Mouse (Mus musculus) lung, embryonic 15.5 days (tissue): ENCODE data around the gene Spire2. TPM values are rescaled to one million over a fixed set of nuclear protein-coding genes. Genes with fewer than 3 reads are reported as not detected.

Source experiments
- ATAC-seq: fragments of 200-750 bp; cut with Nextera tagmentation; 2 replicates; pipeline ENCODE4 v1.8.0; 2017; ENCODE audit warnings: moderate number of reproducible peaks, borderline replicate concordance; ENCODE audit not compliant: low FRiP score, low TSS enrichment; ENCODE audit errors: extremely low read depth
- H3K27ac ChIP-seq: fragments of 300-500 bp; sonication (generic); 2 replicates; pipeline ENCODE4 v1.5.1; 2015; ENCODE audit warnings: moderate library complexity, mild to moderate bottlenecking, inconsistent platforms
- H3K27me3 ChIP-seq: fragments of 300-500 bp; sonication (generic); 2 replicates; pipeline ENCODE4 v1.6.1; 2015; ENCODE audit warnings: inconsistent platforms
- H3K36me3 ChIP-seq: fragments of 300-500 bp; sonication (generic); 2 replicates; pipeline ENCODE4 v1.6.1; 2015; ENCODE audit warnings: inconsistent platforms
- H3K4me1 ChIP-seq: fragments of 300-500 bp; sonication (generic); 2 replicates; pipeline ENCODE4 v1.6.1; 2015; ENCODE audit warnings: inconsistent platforms
- H3K4me2 ChIP-seq: fragments of 300-500 bp; sonication (generic); 2 replicates; pipeline ENCODE4 v1.6.1; 2015; ENCODE audit warnings: inconsistent platforms, mild to moderate bottlenecking, moderate library complexity
- H3K4me3 ChIP-seq: fragments of 300-500 bp; sonication (generic); 2 replicates; pipeline ENCODE4 v1.5.1; 2015; ENCODE audit warnings: mild to moderate bottlenecking, inconsistent platforms
- H3K9ac ChIP-seq: fragments of 300-500 bp; sonication (generic); 2 replicates; pipeline ENCODE4 v1.6.1; 2015; ENCODE audit warnings: inconsistent platforms
- H3K9me3 ChIP-seq: fragments of 300-500 bp; sonication (generic); 2 replicates; pipeline ENCODE4 v1.6.1; 2016; ENCODE audit warnings: inconsistent platforms
- WGBS: fragments of 180-500 bp; shearing (Covaris S2); methylation state at CpG from one replicate; pipeline ENCODE4 v1.1.7; 2015; 5-methylcytosine and 5-hydroxymethylcytosine counted together
- polyA plus RNA-seq: library from polyadenylated mRNA; unstranded; fragments of >200 nt; fragmentation: Nextera tagmentation; extraction: Ambion mirVana; gene quantifications from 2 replicates; pipeline ENCODE4 v1.2.1, GENCODE M21; 2015

Spire2 gene
- polyA plus RNA-seq, 1 experiment from 2014 or later = 1.4 TPM

DNA sequence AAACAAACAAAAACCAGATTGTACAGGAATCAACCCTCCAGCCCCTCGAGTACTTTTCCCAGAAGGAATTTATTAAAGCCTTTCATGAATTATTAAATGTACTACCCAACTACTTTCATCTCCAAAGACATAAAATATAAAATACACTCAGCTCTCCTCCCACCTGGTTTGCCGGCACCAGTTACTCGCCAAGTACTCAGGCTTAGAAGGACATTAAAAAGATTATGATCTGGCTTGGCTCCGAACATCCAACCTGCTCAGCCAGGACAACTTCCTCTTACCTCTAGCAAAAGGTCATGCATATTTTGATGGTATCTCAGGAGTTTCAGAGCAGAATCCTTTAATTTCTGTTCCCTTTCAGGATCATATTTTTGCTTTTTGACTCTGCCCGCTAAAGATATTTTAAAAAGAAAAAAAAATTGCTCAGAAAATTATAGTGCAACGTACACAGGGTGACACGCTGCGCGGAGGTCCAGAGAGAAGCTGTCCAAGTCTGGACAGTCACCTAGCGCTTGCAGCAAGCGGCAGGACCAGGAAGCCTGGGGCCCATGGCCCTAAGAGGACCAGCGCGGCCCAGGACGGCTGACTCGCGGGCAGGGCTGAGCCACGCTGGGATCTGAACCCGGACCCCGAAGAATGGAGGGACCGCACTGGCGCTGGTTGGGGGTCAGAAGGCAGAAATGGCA is 14.6 kb upstream of the Spire2 start:
- peak overlapping the region; percentile 46; the same call in 1 of the 2 replicates for H3K27ac ChIP-seq

DNA sequence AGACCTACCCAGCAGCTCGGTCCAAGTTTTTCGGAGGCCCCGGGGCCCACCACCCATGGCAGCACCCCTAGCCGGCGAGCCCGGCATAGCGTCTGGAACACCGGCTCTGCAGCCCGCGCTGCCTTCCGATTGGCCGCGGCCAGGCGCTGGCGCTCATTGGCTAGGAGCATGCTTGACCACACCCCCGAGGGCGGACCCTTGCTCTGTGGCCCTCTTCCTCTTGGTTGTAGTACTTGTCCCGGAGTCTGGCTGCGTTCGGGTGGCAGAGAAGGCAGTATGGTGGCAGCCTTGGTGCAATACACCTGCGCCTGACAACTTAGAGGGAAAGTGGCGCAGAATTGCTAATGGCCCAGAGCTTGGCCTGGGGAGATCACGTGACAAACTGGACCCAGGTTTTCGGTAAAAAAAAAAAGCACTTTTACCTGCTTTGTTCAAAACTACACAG is 14.0 kb upstream of the Spire2 start, which contains the start of gene Fanca:
Gene Fanca, minus strand, starts transcription at position 110 of the 445 bp plus-strand sequence.
- Histone ChIP-seq H3K9me3 (no peaks in the 10 kb centered on the region), H3K27me3 (no peaks in the 10 kb centered on the region), H3K27ac (peak within 1 kb of the TSS; percentile 46; the same call in 1 of the 2 replicates), H3K4me3 (peak within 1 kb of the TSS; percentile 72), H3K4me1 (peaks cover 18% of the 10 kb centered on the region), H3K4me2 (peak within 1 kb of the TSS; percentile 82), H3K9ac (peak within 1 kb of the TSS; percentile 69), H3K36me3 (no peaks in the 10 kb centered on the region)
- ATAC-seq = peak; percentile 99
- under 1% methylated on average over 24 of the region's 24 CpGs for WGBS

More for the DNA sequence above, 14.6 kb upstream of the Spire2 start:
- Histone ChIP-seq H3K36me3 (no peaks in the 10 kb centered on the region), H3K9me3 (no peaks in the 10 kb centered on the region), H3K9ac (peak overlapping the region; percentile 69), H3K4me3 (peak overlapping the region; percentile 72), H3K4me2 (peak overlapping the region; percentile 82), H3K27me3 (no peaks in the 10 kb centered on the region), H3K4me1 (peaks cover 18% of the 10 kb centered on the region)
- peak; percentile 78; the same call in 1 of the 2 replicates for ATAC-seq
- WGBS = 3% methylated on average over 21 of the region's 21 CpGs

DNA sequence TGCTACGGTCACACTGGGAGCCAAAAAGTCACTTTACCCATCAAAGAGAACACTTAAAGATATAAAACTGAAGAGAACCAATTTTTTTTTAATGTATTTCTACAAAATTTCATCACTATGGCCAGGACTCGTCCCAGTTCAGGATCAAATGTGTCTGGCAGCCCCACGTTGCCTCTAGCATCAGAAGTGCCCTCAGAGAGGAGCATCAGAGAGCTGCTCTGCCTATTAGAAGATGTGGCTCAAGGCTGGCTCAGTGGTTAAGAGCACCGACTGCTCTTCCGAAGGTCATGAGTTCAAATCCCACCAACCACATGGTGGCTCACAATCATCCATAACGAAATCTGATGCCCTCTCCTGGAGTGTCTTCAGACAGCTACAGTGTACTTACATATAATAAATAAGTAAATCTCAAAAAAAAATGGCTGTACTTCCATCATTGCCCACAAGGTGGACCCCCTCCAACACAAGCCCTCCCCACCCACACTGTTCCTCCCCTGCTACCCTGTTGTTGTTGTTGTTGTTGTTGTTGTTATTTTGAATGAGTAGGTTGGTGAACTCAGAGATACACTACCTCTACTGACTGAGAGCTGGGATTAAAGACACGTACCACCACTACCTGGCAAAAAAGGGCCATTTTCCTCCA is 12.9 kb upstream of the Spire2 start:
- 22% methylated on average over 7 of the region's 7 CpGs for WGBS
- Histone ChIP-seq H3K4me1 (peaks cover 18% of the 10 kb centered on the region), H3K4me2 (no peak overlapping the region)

DNA sequence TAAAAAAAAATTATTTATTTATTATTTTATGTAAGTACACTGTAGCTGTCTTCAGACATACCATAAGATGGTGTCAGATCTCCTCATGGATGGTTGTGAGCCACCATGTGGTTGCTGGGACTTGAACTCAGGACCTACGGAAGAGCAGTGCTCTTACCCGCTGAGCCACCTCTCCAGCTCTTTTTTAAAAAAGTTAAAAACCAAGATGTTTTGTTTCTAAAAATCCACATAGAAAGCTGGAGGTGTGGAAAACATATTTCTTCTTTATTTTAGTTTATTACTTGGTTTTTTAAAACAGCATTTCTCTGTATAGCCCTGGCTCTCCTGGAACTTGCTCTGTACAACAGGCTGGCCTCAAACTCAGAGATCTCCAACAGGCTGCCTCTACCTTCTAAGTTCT is 4.0 kb upstream of the Spire2 start:
- H3K4me1 ChIP-seq = peaks cover 17% of the 10 kb centered on the region
- no peaks in the 10 kb centered on the region for H3K9me3 ChIP-seq
- H3K4me2 ChIP-seq = no peak overlapping the region
- H3K4me3 ChIP-seq = no peak overlapping the region
- no peaks in the 10 kb centered on the region for H3K36me3 ChIP-seq
- ATAC-seq = no peak
- H3K27ac ChIP-seq = no peak overlapping the region
- H3K27me3 ChIP-seq = peaks cover 8% of the 10 kb centered on the region
- no peak overlapping the region for H3K9ac ChIP-seq
- WGBS = 86% methylated on average over 2 of the region's 2 CpGs

More for the DNA sequence above, 12.9 kb upstream of the Spire2 start:
- H3K4me3 ChIP-seq = no peak overlapping the region
- no peak overlapping the region for H3K27ac ChIP-seq
- H3K36me3 ChIP-seq = no peaks in the 10 kb centered on the region
- no peak overlapping the region for H3K9ac ChIP-seq
- no peaks in the 10 kb centered on the region for H3K9me3 ChIP-seq
- ATAC-seq = no peak
- no peaks in the 10 kb centered on the region for H3K27me3 ChIP-seq

DNA sequence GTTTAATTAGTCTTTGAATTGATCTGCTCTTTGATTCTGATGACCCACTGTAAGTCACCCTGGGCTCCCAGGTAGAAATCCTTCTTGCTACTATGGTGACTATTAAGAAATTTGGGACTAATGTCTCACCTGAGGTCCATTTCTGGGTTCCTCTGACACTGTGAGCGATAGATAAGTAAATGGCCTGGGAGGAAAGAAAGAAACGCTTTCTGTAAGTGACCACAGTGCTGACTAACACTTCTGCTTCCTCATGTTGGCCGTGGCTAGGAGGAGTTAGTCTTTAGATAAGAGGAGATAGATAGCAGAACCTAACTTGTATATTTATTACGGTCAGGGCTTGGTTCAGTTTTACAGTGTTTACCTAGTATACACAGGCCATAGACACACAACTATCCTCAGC is 3.2 kb upstream of the Spire2 start:
- H3K9ac ChIP-seq = no peak overlapping the region
- ATAC-seq = no peak
- no peak overlapping the region for H3K27ac ChIP-seq
- H3K4me2 ChIP-seq = no peak overlapping the region
- H3K36me3 ChIP-seq = no peaks in the 10 kb centered on the region
- H3K27me3 ChIP-seq = peaks cover 15% of the 10 kb centered on the region
- peaks cover 17% of the 10 kb centered on the region for H3K4me1 ChIP-seq
- H3K4me3 ChIP-seq = no peak overlapping the region
- WGBS = 67% methylated on average over 4 of the region's 4 CpGs
- H3K9me3 ChIP-seq = no peaks in the 10 kb centered on the region

DNA sequence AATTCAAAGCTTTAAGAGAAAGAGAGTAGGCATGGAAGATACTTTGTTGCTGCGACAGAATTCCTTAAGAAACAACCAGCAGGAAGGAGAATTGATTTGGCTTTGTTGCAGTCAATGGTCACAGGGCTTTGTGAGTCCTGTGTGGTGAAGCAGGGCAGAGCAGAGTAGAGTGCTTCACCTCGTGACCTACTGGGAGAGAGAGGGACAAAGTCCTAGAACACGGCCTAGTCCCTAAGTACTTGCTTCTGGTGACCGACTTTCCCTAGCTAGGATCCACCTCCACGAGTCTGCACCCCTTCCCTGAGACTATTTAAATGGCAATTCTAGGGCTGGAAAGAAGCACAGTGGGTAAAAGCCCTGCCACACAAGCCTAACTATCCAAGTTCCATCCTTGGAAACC is 2.6 kb upstream of the Spire2 start:
- no peaks in the 10 kb centered on the region for H3K36me3 ChIP-seq
- no peak overlapping the region for H3K27ac ChIP-seq
- H3K9ac ChIP-seq = no peak overlapping the region
- no peak overlapping the region for H3K4me2 ChIP-seq
- H3K4me3 ChIP-seq = no peak overlapping the region
- WGBS = 77% methylated on average over 5 of the region's 5 CpGs
- peaks cover 17% of the 10 kb centered on the region for H3K4me1 ChIP-seq
- H3K27me3 ChIP-seq = peaks cover 20% of the 10 kb centered on the region
- ATAC-seq = no peak
- no peaks in the 10 kb centered on the region for H3K9me3 ChIP-seq

DNA sequence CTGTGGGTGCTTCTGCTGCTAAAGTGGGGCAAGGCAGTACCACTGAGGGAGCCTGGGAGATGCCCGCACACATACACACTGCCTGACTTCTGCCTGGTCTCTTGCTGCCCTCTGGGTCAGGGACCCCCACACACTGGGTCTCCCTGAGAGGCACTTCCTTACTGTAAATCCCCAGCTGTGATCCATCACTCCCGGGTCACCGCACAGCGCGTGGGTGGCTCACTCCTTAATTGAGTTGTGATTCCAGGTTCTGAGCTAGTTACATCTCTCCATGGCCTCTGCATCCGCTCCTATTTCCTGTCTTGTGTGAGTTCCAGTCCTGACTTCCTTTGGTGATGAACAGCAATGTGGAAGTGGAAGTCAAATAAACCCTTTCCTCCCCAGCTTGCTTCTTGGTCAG is 1.8 kb upstream of the Spire2 start:
- H3K27ac ChIP-seq = no peak overlapping the region
- H3K27me3 ChIP-seq = peaks cover 25% of the 10 kb centered on the region
- 39% methylated on average over 6 of the region's 6 CpGs for WGBS
- ATAC-seq = no peak
- H3K4me2 ChIP-seq = no peak overlapping the region
- H3K9ac ChIP-seq = no peak overlapping the region
- no peak overlapping the region for H3K4me3 ChIP-seq
- no peaks in the 10 kb centered on the region for H3K9me3 ChIP-seq
- H3K4me1 ChIP-seq = peaks cover 17% of the 10 kb centered on the region
- no peaks in the 10 kb centered on the region for H3K36me3 ChIP-seq

DNA sequence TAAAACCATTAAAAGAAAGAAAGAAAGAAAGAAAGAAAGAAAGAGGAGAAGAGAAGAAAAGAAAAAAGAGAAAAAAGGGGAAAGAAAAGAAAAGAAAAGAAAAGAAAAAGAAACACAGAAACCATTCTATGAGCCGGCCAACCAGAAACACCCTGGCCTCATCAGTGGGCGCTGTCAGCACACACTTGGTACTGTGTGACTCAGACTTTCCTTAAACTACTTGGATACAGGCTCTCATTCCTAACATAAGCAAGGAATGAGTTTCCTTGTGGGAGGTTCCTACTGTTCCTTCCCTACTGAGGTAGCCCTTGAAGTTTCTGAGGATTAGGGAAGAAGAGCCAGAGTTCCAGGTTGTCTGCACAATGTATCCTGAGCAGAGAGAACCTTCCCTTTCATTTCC is 1.2 kb upstream of the Spire2 start:
- Histone ChIP-seq H3K9ac (no peak overlapping the region), H3K4me3 (no peak overlapping the region), H3K36me3 (no peaks in the 10 kb centered on the region), H3K9me3 (no peaks in the 10 kb centered on the region), H3K27ac (no peak overlapping the region), H3K4me2 (no peak overlapping the region), H3K27me3 (peaks cover 25% of the 10 kb centered on the region), H3K4me1 (peaks cover 17% of the 10 kb centered on the region)
- 75% methylated on average over 2 of the region's 2 CpGs for WGBS
- ATAC-seq = no peak

DNA sequence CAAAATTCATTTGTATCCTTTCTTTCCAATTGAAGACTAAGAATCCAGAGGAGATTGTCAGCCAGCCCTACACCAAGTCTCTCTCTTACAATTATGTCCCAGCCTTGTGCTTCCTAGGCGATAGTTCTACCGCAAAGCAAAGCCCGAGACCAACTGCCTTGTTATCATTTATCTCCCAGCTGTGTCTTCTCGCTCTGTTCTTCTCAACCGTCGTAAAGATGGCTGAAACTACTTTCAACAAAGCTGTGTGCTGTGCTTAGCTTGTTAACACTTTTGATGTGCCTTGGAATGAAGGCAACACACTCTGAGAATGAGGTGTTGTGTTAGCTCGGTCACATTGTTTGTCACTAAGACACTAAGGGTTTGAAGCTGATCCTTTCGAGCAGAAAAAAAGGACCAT is 703 bp upstream of the Spire2 start:
- H3K27ac ChIP-seq = no peak overlapping the region
- peak overlapping the region; percentile 95 for H3K4me2 ChIP-seq
- ATAC-seq = no peak
- H3K4me3 ChIP-seq = peak overlapping the region; percentile 66
- H3K9ac ChIP-seq = no peak overlapping the region
- H3K27me3 ChIP-seq = peaks cover 25% of the 10 kb centered on the region
- WGBS = 20% methylated on average over 8 of the region's 8 CpGs
- no peaks in the 10 kb centered on the region for H3K36me3 ChIP-seq
- H3K4me1 ChIP-seq = peaks cover 17% of the 10 kb centered on the region
- no peaks in the 10 kb centered on the region for H3K9me3 ChIP-seq

DNA sequence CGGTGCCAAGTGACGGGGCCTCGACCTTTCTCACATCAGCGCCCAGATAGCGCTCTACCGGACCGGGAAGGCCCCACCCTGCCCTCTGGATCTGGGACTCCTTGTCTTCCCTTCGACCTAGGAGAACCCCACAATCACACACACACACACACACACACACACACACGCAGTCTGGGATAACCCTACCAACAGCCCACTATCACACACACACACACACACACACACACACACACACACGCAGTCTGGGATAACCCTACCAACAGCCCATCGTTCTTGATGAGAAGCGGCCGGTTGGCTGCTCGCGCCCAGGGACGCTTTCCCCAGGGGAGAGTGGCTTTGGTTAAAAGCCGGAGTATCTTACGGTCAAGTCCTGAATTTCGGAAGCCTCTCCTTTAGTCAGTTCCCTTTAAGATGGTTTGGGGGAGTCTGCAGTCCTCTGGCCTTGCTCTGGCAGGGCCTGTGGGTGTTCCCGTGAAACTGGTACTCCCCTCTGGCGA is 626 bp downstream of the Spire2 start:
- Histone ChIP-seq H3K27ac (no peak overlapping the region), H3K4me3 (peak overlapping the region; percentile 66), H3K4me1 (peaks cover 17% of the 10 kb centered on the region), H3K36me3 (no peaks in the 10 kb centered on the region), H3K9ac (0 out of 2 replicates have a peak overlapping the region, but pooled peaks have one; percentile 21), H3K9me3 (no peaks in the 10 kb centered on the region), H3K27me3 (peaks cover 25% of the 10 kb centered on the region), H3K4me2 (peak overlapping the region; percentile 95)
- peak; percentile 13; the same call in 1 of the 2 replicates for ATAC-seq
- 3% methylated on average over 21 of the region's 21 CpGs for WGBS

DNA sequence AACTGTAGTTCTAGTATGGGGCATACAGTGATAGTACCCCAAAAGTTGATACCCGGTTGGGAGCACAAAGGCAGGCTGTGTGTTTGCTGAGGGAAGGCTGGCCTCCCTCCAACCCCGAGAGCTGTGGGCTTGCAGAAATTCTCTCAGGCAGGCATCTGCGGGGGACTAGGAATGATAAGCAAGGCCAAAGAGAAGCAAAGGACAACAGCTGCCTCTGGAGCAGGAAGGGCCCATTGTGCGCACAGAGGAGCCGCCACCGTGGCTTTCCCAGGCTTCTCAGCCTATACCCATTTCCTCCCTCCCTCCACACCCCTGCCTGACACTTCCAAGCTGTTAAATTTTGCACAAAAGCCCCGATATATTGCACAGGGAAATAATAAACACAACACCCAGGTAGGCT is 1.4 kb downstream of the Spire2 start:
- no peak overlapping the region for H3K4me3 ChIP-seq

DNA sequence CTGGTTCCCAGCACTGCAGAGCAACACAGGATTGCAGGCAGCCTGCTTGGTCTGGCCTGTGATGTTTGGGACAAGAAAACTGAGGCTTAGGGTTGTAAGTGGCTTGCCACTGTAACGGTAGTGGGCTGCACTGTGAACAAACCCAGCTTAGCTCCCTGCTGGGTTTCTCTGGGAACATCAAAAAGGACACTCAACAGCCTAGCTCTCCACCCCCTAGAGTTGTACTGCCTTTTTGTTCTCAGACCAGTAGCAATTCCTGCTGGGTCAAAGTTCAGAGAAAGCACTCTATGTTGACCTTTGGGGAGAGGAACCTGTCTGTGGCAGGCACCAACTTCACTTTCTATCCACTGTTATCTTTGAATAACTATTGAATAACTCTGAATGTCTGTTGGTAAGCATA is 2.0 kb downstream of the Spire2 start:
- H3K9ac ChIP-seq = no peak overlapping the region
- no peaks in the 10 kb centered on the region for H3K36me3 ChIP-seq
- H3K4me1 ChIP-seq = peaks cover 17% of the 10 kb centered on the region
- no peak overlapping the region for H3K4me2 ChIP-seq
- no peaks in the 10 kb centered on the region for H3K9me3 ChIP-seq
- no peak overlapping the region for H3K4me3 ChIP-seq
- ATAC-seq = no peak
- no peak overlapping the region for H3K27ac ChIP-seq
- H3K27me3 ChIP-seq = peaks cover 25% of the 10 kb centered on the region
- WGBS = 0% methylated on average over 1 of the region's 1 CpGs

More for the DNA sequence above, 1.4 kb downstream of the Spire2 start:
- no peak overlapping the region for H3K9ac ChIP-seq
- 6% methylated on average over 7 of the region's 7 CpGs for WGBS
- H3K27me3 ChIP-seq = peaks cover 25% of the 10 kb centered on the region
- peaks cover 17% of the 10 kb centered on the region for H3K4me1 ChIP-seq
- H3K9me3 ChIP-seq = no peaks in the 10 kb centered on the region
- H3K27ac ChIP-seq = no peak overlapping the region
- no peak overlapping the region for H3K4me2 ChIP-seq
- ATAC-seq = no peak
- no peaks in the 10 kb centered on the region for H3K36me3 ChIP-seq
